Mouse (Mus musculus): ENCODE measurements around the gene Sapcd2.
A peak's percentile ranks its signal among the peaks of the same experiment; 100 is the strongest.

GRCm38 (mm10) chr2:25421896-25422295 lies 49.8 kb downstream of the Sapcd2 start:
- no peak for TF ChIP-seq POLR2A (IDR thresholded peaks at IDR 0.05; ENCODE audit: extremely low read depth, insufficient read depth, low read length)
- TF ChIP-seq CTCF (IDR thresholded peaks at IDR 0.05; ENCODE audit: low read depth, low read length), result peak; percentile 71

Measured in liver, adult 2 months (tissue).